9 mouse cellular contexts compared by ENCODE assay signal in genomic region chr8:126526864-126527571, GRCm38 (mm10). TPM values are rescaled to one million over a fixed set of nuclear protein-coding genes. Genes with fewer than 3 reads are reported as not detected.
A peak's percentile ranks its signal among the peaks of the same experiment; 100 is the strongest.
DNase-seq lines count a peak whose midpoint lies in the region; ATAC-seq lines count a peak whose summit lies in the region.
"Had no signal": no experiment of that assay in that cellular context is flagged by ENCODE, and none has a peak within 500 bp of the region (broad histone marks: within the 10 kb centered on the region; RNA-seq: fewer than 3 reads in every experiment).

No protein-coding gene starts in this region.

- H3K27me3 ChIP-seq in heart, embryonic 11.5 days (ENCODE audit: control insufficient read depth, insufficient read depth, low read length): no peaks in the 10 kb centered on the region
- H3K27me3 ChIP-seq: midbrain, embryonic 12.5 days had no signal

- H3K36me3 ChIP-seq in heart, embryonic 11.5 days (ENCODE audit: control insufficient read depth, insufficient read depth, low read length): no peaks in the 10 kb centered on the region
- H3K36me3 ChIP-seq: midbrain, embryonic 12.5 days had no signal

- H3K4me2 ChIP-seq in heart, embryonic 11.5 days: peak overlapping the region; percentile 4
- H3K4me2 ChIP-seq: midbrain, embryonic 12.5 days had no signal

- ATAC-seq in cerebellum, adult (ENCODE audit: insufficient number of reproducible peaks, low FRiP score, low TSS enrichment): no peak
- peak; percentile 51; the same call in 1 of the 2 replicates for ATAC-seq in heart, embryonic 11.5 days (replicated peaks; ENCODE audit: insufficient number of reproducible peaks, low FRiP score, low TSS enrichment)
- peak; percentile 89 for ATAC-seq in megakaryocyte progenitor cell, adult 5-6 weeks (replicated peaks; ENCODE audit: poor library complexity)

- peaks cover 40% of the 10 kb centered on the region for H3K4me1 ChIP-seq in heart, embryonic 11.5 days (ENCODE audit: control insufficient read depth, insufficient read depth, low read length)

- no peak overlapping the region for H3K4me3 ChIP-seq in heart, embryonic 11.5 days (ENCODE audit: low read depth, low read length)
- H3K4me3 ChIP-seq: midbrain, embryonic 12.5 days had no signal

- no peaks in the 10 kb centered on the region for H3K9me3 ChIP-seq in heart, embryonic 11.5 days (replicated peaks; ENCODE audit: control insufficient read depth, low read length)
- H3K9me3 ChIP-seq: midbrain, embryonic 12.5 days had no signal

- peak; percentile 38 for DNase-seq in cerebellum, adult 8-10 months
- peak; percentile 80 for DNase-seq in adrenal gland, adult 2 months
- peak; percentile 76 for DNase-seq in kidney, postnatal 14 days
- DNase-seq in right cerebral cortex, postnatal 10 days (ENCODE audit: low spot score in 2 of 2): no peak
- no peak for DNase-seq in frontal cortex, postnatal 14 days (ENCODE audit: low spot score in 2 of 2)

- peak overlapping the region; percentile 74 for H3K27ac ChIP-seq in heart, embryonic 11.5 days (ENCODE audit: low read depth, low read length)
- H3K27ac ChIP-seq: midbrain, embryonic 12.5 days had no signal

- peak overlapping the region; percentile 11; the same call in 1 of the 2 replicates for H3K9ac ChIP-seq in heart, embryonic 11.5 days (ENCODE audit: low read depth, low read length)
- H3K9ac ChIP-seq: midbrain, embryonic 12.5 days had no signal

- 21% methylated on average over 14 of the region's 14 CpGs for WGBS in heart, embryonic 11.5 days (ENCODE audit: insufficient replicate concordance)

RNA-seq across cellular contexts. Expression of gene Tarbp1, which starts 52.2 kb away (rescaled TPM):
- 1 to 10 TPM; 4.8 to 5.0 TPM for total RNA-seq in adrenal gland, adult 2 months (2021)
- polyA plus RNA-seq in adrenal gland, adult 2 months (2012; rRNA removed): 3.8 and 4.1 TPM in 2 replicates
- 2.2 TPM in 2 replicates for polyA plus RNA-seq in heart, embryonic 11.5 days (2014; fragmentation: Nextera tagmentation; extraction: Ambion mirVana)
- 10.3 and 12.5 TPM in 2 replicates for total RNA-seq in megakaryocyte progenitor cell, adult 5-6 weeks (2015)
- 6.4 and 11.4 TPM in 2 replicates for total RNA-seq in megakaryocyte progenitor cell, adult 5-6 weeks (2017)

Comparison
In these comparisons a context has a peak if more than half of its experiments do, and no peak if none do; other contexts are left out.
1. DNase-seq: peak in cerebellum, adult 8-10 months (single experiment), adrenal gland, adult 2 months (single experiment) and kidney, postnatal 14 days (single experiment); none in right cerebral cortex, postnatal 10 days (0 of 2) and frontal cortex, postnatal 14 days (0 of 2).